Mouse (Mus musculus) liver, embryonic 14.5 days (tissue): ENCODE measurements around the gene Fam83e. TPM values are rescaled to one million over a fixed set of nuclear protein-coding genes. Genes with fewer than 3 reads are reported as not detected.
A peak's percentile ranks its signal among the peaks of the same experiment; 100 is the strongest.

Source experiments
- ATAC-seq: fragments of 200-750 bp; cut with Nextera tagmentation; 2 replicates; pipeline ENCODE4 v1.8.0; 2017; ENCODE audit warnings: moderate number of reproducible peaks, mild to moderate bottlenecking, moderate library complexity; ENCODE audit not compliant: insufficient read depth
- DNase-seq, 3 experiments: peaks; one replicate each; pipeline ENCODE4 v3.0.0-alpha.2; 2012 to 2013; ENCODE audit warnings: low read depth in 3 of 3, low spot score in 3 of 3
- H3K27ac ChIP-seq: fragments of 300-500 bp; sonication (generic); 2 replicates; pipeline ENCODE4 v1.5.1; 2014; ENCODE audit warnings: moderate library complexity, mild to moderate bottlenecking, control low read depth, inconsistent platforms
- H3K27me3 ChIP-seq: fragments of 300-500 bp; sonication (generic); 2 replicates; pipeline ENCODE4 v1.6.1; 2014; ENCODE audit warnings: mild to moderate bottlenecking, low read length, moderate library complexity; ENCODE audit not compliant: control insufficient read depth, insufficient read depth
- H3K36me3 ChIP-seq: fragments of 300-500 bp; sonication (generic); replicated peaks from 2 replicates; pipeline ENCODE4 v1.6.1; 2014; ENCODE audit warnings: low read depth; ENCODE audit not compliant: control insufficient read depth, insufficient read depth
- H3K4me1 ChIP-seq, 2 experiments: fragments of 200-500 bp in 1 of 2; fragments of 300-500 bp in 1 of 2; sonication (generic) in 1 of 2; replicated peaks; 2 replicates each; pipeline ENCODE4 v1.6.1; 2012 to 2014; ENCODE audit warnings: antibody characterized with exemption in 1 of 2, inconsistent platforms in 1 of 2, low read length in 1 of 2; ENCODE audit not compliant: control insufficient read depth in 2 of 2, insufficient read depth in 2 of 2
- H3K4me2 ChIP-seq: fragments of 300-500 bp; sonication (generic); 2 replicates; pipeline ENCODE4 v1.6.1; 2014; ENCODE audit warnings: low read depth, mild to moderate bottlenecking, control low read depth, moderate library complexity
- H3K4me3 ChIP-seq, 2 experiments: fragments of 200-500 bp in 1 of 2; fragments of 300-500 bp in 1 of 2; sonication (generic) in 1 of 2; 2 replicates each; pipeline ENCODE4 v1.5.1; 2012 to 2014; ENCODE audit warnings: low read depth in 2 of 2, low read length in 2 of 2, mild to moderate bottlenecking in 2 of 2, control low read depth in 1 of 2, inconsistent platforms in 1 of 2, moderate library complexity in 1 of 2; ENCODE audit not compliant: insufficient read depth in 1 of 2
- H3K9ac ChIP-seq: fragments of 300-500 bp; sonication (generic); replicated peaks from 2 replicates; pipeline ENCODE4 v1.6.1; 2014; ENCODE audit warnings: mild to moderate bottlenecking, control low read depth, moderate library complexity
- H3K9me3 ChIP-seq: fragments of 300-500 bp; sonication (generic); 2 replicates; pipeline ENCODE4 v1.6.1; 2016; ENCODE audit warnings: low read length, mixed read lengths; ENCODE audit not compliant: control insufficient read depth
- CTCF ChIP-seq: IDR thresholded peaks from 2 replicates; pipeline ENCODE4 v1.5.1; 2016; ENCODE audit warnings: antibody characterized with exemption, low read depth, control low read depth
- EP300 ChIP-seq: IDR thresholded peaks from 2 replicates; pipeline ENCODE4 v1.6.1; 2016; ENCODE audit warnings: antibody characterized with exemption, low read depth
- WGBS: fragments of 180-500 bp; shearing (Covaris S2); extraction: QIAGEN DNeasy Blood & Tissue Kit; methylation state at CpG from one replicate; pipeline ENCODE4 v1.1.7; 2014; ENCODE audit not compliant: insufficient replicate concordance; 5-methylcytosine and 5-hydroxymethylcytosine counted together
- polyA plus RNA-seq, 2 experiments: library from polyadenylated mRNA; depleted of rRNA in 1 of 2; stranded (reverse) in 1 of 2; unstranded in 1 of 2; fragments of >200 nt; fragmentation: Nextera tagmentation in 1 of 2; extraction: Ambion mirVana in 1 of 2; gene quantifications; 2 replicates each; pipeline versions ENCODE4 v1.2.1 to v1.2.3; 2012 to 2014

The Fam83e gene
- polyA plus RNA-seq, 2 experiments: 0.14 to 0.31 TPM

GRCm38 (mm10) chr7:45744387-45744786 is 23.4 kb downstream of the Fam83e start:
- ATAC-seq (no peak), DNase-seq (peak in 1 of 3 experiments; percentile 31)
- H3K36me3 ChIP-seq: no peaks in the 10 kb centered on the region
- H3K9me3 ChIP-seq: no peaks in the 10 kb centered on the region
- no peaks in the 10 kb centered on the region for H3K27me3 ChIP-seq
- peaks cover 0 to 4% of the 10 kb centered on the region in 2 experiments; a peak in 2 of 4 replicates for H3K4me1 ChIP-seq
- H3K4me3 ChIP-seq: no peak overlapping the region
- H3K27ac ChIP-seq: no peak overlapping the region
- H3K4me2 ChIP-seq: no peak overlapping the region
- H3K9ac ChIP-seq: no peak overlapping the region
- TF ChIP-seq EP300 (no peak), CTCF (no peak)
- 36% methylated on average over 2 of the region's 2 CpGs for WGBS

- H3K4me2 ChIP-seq: no peak overlapping the region
- H3K36me3 ChIP-seq: no peaks in the 10 kb centered on the region
- 53% methylated on average over 6 of the region's 6 CpGs for WGBS
- H3K4me1 ChIP-seq: peaks cover 0 to 4% of the 10 kb centered on the region in 2 experiments; a peak in 2 of 4 replicates
- DNase-seq (no peak), ATAC-seq (no peak)
- H3K27ac ChIP-seq: no peak overlapping the region
- H3K9me3 ChIP-seq: no peaks in the 10 kb centered on the region
- H3K27me3 ChIP-seq: no peaks in the 10 kb centered on the region
- no peak overlapping the region for H3K4me3 ChIP-seq
- H3K9ac ChIP-seq: no peak overlapping the region
- no peak for TF ChIP-seq EP300
- peak; percentile 75 for TF ChIP-seq CTCF
Observed at GRCm38 (mm10) chr7:45746518-45746917, 25.5 kb downstream of the Fam83e start.

GRCm38 (mm10) chr7:45747450-45747849 is 26.4 kb downstream of the Fam83e start:
- DNase-seq: no peak

GRCm38 (mm10) chr7:45748110-45748509 is 27.1 kb downstream of the Fam83e start:
- TF ChIP-seq CTCF: no peak
- no peak for TF ChIP-seq EP300
- H3K27me3 ChIP-seq: no peaks in the 10 kb centered on the region
- no peaks in the 10 kb centered on the region for H3K9me3 ChIP-seq
- DNase-seq (no peak), ATAC-seq (no peak)
- no peak overlapping the region for H3K9ac ChIP-seq
- no peak overlapping the region for H3K27ac ChIP-seq
- 42% methylated on average over 7 of the region's 7 CpGs for WGBS
- no peaks in the 10 kb centered on the region; a peak in 1 of 4 replicates for H3K4me1 ChIP-seq
- H3K36me3 ChIP-seq: no peaks in the 10 kb centered on the region
- H3K4me2 ChIP-seq: no peak overlapping the region
- H3K4me3 ChIP-seq: no peak overlapping the region

More at GRCm38 (mm10) chr7:45747450-45747849, 26.4 kb downstream of the Fam83e start:
- no peak overlapping the region for H3K9ac ChIP-seq
- H3K4me2 ChIP-seq: no peak overlapping the region
- no peak for ATAC-seq
- no peak overlapping the region for H3K4me3 ChIP-seq
- H3K27me3 ChIP-seq: no peaks in the 10 kb centered on the region
- no peaks in the 10 kb centered on the region for H3K9me3 ChIP-seq
- no peaks in the 10 kb centered on the region; a peak in 1 of 4 replicates for H3K4me1 ChIP-seq
- H3K27ac ChIP-seq: no peak overlapping the region
- TF ChIP-seq CTCF (no peak), EP300 (no peak)
- WGBS: 66% methylated on average over 5 of the region's 5 CpGs
- no peaks in the 10 kb centered on the region for H3K36me3 ChIP-seq

- DNase-seq: no peak
- H3K27ac ChIP-seq: no peak overlapping the region
- TF ChIP-seq CTCF (no peak), EP300 (no peak)
- 37% methylated on average over 9 of the region's 10 CpGs for WGBS
- H3K9me3 ChIP-seq: no peaks in the 10 kb centered on the region
- ATAC-seq: no peak
- no peak overlapping the region for H3K4me3 ChIP-seq
- no peaks in the 10 kb centered on the region for H3K27me3 ChIP-seq
- H3K36me3 ChIP-seq: no peaks in the 10 kb centered on the region
- H3K9ac ChIP-seq: no peak overlapping the region
- no peak overlapping the region for H3K4me2 ChIP-seq
- H3K4me1 ChIP-seq: no peaks in the 10 kb centered on the region; a peak in 1 of 4 replicates
Observed at GRCm38 (mm10) chr7:45749401-45749800, 28.4 kb downstream of the Fam83e start.

- Histone ChIP-seq H3K9ac (no peak overlapping the region), H3K27me3 (no peaks in the 10 kb centered on the region), H3K36me3 (no peaks in the 10 kb centered on the region), H3K27ac (no peak overlapping the region), H3K9me3 (no peaks in the 10 kb centered on the region), H3K4me3 (no peak overlapping the region), H3K4me1 (no peaks in the 10 kb centered on the region; a peak in 1 of 4 replicates), H3K4me2 (no peak overlapping the region)
- DNase-seq: no peak
- WGBS: 66% methylated on average over 9 of the region's 9 CpGs
- ATAC-seq: no peak
- TF ChIP-seq CTCF (no peak), EP300 (no peak)
Observed at GRCm38 (mm10) chr7:45750162-45750561, 29.1 kb downstream of the Fam83e start.
